Mouse (Mus musculus): ENCODE results near the gene Scyl1. TPM values are rescaled to one million over a fixed set of nuclear protein-coding genes. Genes with fewer than 3 reads are reported as not detected.

Gene Scyl1
- polyA plus RNA-seq, 1 experiment from 2014 or later, result 69.2 TPM

DNA sequence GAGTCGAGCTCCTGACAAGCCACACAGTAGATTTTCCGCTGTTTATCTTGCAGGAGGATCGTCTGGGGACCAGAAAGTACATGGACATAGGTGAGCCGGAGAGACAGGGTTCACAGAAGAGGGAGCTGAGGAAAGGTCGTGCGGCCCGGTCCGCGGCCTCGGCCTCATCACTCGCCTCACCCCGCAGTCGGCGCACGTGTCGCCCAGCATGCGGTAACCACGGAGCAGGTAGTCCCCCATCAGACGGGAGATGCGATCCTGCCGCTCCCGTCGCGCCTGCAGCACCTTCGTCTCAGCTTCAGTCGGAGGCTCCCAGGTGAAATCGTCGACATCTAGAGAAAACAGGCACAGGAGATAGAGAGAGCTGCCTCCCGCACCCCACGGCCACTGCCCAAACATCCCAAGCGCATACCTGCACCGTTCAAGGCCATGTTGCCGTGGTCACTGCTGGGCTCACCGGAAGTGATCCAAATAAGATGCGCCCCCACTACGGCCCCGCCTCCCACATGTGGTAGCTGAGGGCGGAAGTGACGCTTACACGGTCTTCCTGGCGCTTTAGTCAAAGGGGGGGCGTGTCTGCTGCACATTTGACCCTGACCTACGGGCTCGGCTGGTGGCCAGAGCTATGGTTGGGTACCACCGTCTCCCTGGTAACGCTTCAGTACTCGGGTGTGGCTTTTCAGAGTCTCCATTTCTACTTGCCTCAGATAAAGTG is 39.8 kb downstream of the Scyl1 start:
- no peaks in the 10 kb centered on the region; the same call in 1 of the 2 replicates for H3K36me3 ChIP-seq (ENCODE audit: control insufficient read depth, insufficient read depth, low read length)
- DNase-seq (ENCODE audit: low spot score), result peak; percentile 96
- ATAC-seq (replicated peaks; ENCODE audit: low FRiP score, low TSS enrichment, low read depth), result peak; percentile 85
- peak overlapping the region; percentile 97 for H3K4me2 ChIP-seq (ENCODE audit: low read length)
- no peak overlapping the region for H3K27ac ChIP-seq (ENCODE audit: low read depth)
- no peaks in the 10 kb centered on the region for H3K9me3 ChIP-seq (ENCODE audit: control insufficient read depth, low read length)
- H3K4me1 ChIP-seq (replicated peaks; ENCODE audit: control insufficient read depth, insufficient read depth, low read length), result peaks cover 38% of the 10 kb centered on the region
- WGBS, result under 1% methylated on average over 47 of the region's 47 CpGs
- H3K27me3 ChIP-seq (replicated peaks; ENCODE audit: control insufficient read depth, insufficient read depth, low read length), result 0 out of 2 replicates have a peak, but pooled peaks cover 4% of the 10 kb centered on the region
- peak overlapping the region; percentile 84 for H3K4me3 ChIP-seq (ENCODE audit: low read depth, low read length)
- H3K9ac ChIP-seq (ENCODE audit: low read length), result peak overlapping the region; percentile 78

DNA sequence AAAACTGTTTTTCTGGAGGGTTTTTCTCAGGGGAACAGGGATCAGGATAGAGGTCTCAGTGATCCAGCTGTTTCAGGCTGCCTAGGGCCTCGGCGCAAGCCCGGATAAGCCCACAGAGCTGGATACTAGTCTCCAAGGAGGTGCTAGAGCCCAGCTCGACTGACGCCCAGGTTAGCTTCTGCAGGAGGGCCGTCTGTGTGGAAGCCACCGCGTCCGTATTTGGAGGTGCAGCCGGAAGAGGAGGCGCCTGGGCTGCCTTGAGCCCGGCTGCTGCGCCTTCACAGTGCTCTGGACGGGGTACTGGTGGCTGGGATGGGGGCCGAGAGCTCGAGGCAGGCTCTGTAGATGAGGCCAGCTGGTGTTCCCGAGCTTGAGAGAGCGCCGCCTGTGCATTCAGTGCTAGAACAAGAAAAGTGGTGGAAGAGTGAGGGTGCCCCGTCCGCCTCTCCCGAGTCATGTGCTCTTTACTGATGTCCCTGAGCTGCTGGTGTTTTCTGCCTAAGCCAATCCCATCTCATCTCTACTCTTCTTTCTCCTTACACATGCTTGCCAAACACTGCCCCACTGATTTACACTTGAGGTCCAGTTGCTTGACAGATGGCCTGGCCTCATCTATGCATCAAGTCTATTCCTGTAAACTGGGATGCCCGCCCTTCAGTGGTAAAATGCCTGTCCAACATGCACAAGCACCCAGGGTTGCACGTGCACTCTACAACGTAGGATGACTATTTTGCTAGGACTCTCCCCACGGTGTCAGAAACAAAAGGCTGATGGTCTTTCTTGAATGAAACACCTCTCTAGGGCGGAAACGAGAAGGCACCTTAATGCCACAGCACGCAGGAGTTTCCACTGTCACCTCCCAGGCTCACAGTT is 40.7 kb downstream of the Scyl1 start:
- Histone ChIP-seq H3K9ac (ENCODE audit: low read length) (peak overlapping the region; percentile 78), H3K36me3 (ENCODE audit: control insufficient read depth, insufficient read depth, low read length) (no peaks in the 10 kb centered on the region; the same call in 1 of the 2 replicates), H3K9me3 (ENCODE audit: control insufficient read depth, low read length) (no peaks in the 10 kb centered on the region), H3K27me3 (replicated peaks; ENCODE audit: control insufficient read depth, insufficient read depth, low read length) (no peaks in the 10 kb centered on the region), H3K4me3 (ENCODE audit: low read depth, low read length) (peak overlapping the region; percentile 84), H3K27ac (ENCODE audit: low read depth) (no peak overlapping the region), H3K4me1 (replicated peaks; ENCODE audit: control insufficient read depth, insufficient read depth, low read length) (peaks cover 42% of the 10 kb centered on the region), H3K4me2 (ENCODE audit: low read length) (peak overlapping the region; percentile 97)
- ATAC-seq (replicated peaks; ENCODE audit: low FRiP score, low TSS enrichment, low read depth) (no peak), DNase-seq (ENCODE audit: low spot score) (no peak)
- 74% methylated on average over 29 of the region's 29 CpGs for WGBS

DNA sequence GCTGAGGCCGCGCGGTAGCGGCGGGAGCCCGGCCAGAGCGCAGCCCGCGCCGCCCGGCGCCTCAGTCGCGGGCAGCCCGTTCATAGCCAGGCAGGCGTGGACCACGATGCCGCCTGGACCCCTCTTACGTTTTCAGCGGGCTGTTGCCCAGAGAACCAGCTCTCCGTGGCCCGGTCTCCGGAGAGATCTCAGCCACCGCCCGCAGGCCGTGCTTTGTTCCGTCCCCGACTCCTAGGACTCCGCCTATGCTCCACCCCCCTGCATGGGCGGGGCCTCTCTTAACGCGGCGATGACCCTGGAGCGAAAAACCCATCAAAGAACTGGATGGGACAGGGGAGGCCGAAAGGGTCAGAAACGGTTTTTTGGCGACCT is 41.8 kb downstream of the Scyl1 start, which contains the start of gene Fam89b:
Gene Fam89b (minus strand): TSS at position 210 of the 372 bp plus-strand sequence.
- Histone ChIP-seq H3K9ac (ENCODE audit: low read length) (peak within 1 kb of the TSS; percentile 99), H3K27ac (ENCODE audit: low read depth) (peak within 1 kb of the TSS; percentile 90), H3K27me3 (replicated peaks; ENCODE audit: control insufficient read depth, insufficient read depth, low read length) (no peaks in the 10 kb centered on the region), H3K4me3 (ENCODE audit: low read depth, low read length) (peak within 1 kb of the TSS; percentile 92), H3K36me3 (ENCODE audit: control insufficient read depth, insufficient read depth, low read length) (peaks cover 4% of the 10 kb centered on the region), H3K4me1 (replicated peaks; ENCODE audit: control insufficient read depth, insufficient read depth, low read length) (peaks cover 52% of the 10 kb centered on the region), H3K4me2 (ENCODE audit: low read length) (peak within 1 kb of the TSS; percentile 98), H3K9me3 (ENCODE audit: control insufficient read depth, low read length) (no peaks in the 10 kb centered on the region)
- peak; percentile 75 for ATAC-seq (replicated peaks; ENCODE audit: low FRiP score, low TSS enrichment, low read depth)
- WGBS, result 0% methylated on average over 37 of the region's 37 CpGs
- DNase-seq (ENCODE audit: low spot score), result peak; percentile 93

DNA sequence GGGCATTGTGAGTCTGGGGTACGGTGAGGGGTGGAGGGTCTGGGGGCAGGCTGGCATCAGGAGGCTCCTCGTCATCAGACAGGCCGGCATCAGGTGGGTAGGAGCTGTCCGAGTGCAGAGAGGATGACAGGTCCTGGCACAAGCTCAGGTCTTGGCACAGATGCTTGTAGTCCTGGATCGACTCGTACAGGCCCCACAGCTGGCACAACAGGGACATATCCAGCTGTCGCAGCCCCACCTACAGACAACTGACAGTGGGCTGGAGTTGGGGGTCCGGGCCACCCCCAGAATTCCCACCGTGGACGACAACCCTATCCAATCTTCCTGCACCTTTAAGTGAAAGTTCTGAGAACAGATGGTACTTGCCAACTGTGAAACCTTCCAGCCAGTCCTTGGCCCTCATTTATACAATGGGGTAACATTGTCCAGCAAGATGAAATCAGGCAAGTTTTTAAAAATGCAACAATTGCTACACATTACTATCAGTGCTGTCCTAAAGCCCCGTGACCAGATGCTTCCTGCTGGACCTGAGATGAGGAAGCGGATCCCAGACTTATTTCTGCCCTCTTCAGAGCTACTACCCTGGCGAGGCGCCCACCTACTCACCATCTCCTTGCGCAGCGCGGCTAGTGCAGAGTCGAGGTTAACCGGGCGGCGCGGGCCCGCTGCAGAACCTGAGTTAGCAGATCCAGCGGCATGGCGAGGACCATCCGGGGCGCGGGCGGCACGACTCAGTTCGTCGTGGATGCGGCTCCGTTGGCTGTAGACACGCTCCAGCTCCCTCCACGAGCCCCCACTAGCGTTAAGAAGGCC is 42.4 kb downstream of the Scyl1 start:
- ATAC-seq (replicated peaks; ENCODE audit: low FRiP score, low TSS enrichment, low read depth) (peak; percentile 13), DNase-seq (ENCODE audit: low spot score) (peak; percentile 81)
- peak overlapping the region; percentile 98 for H3K4me2 ChIP-seq (ENCODE audit: low read length)
- H3K27me3 ChIP-seq (replicated peaks; ENCODE audit: control insufficient read depth, insufficient read depth, low read length), result no peaks in the 10 kb centered on the region
- peaks cover 57% of the 10 kb centered on the region for H3K4me1 ChIP-seq (replicated peaks; ENCODE audit: control insufficient read depth, insufficient read depth, low read length)
- peak overlapping the region; percentile 90 for H3K27ac ChIP-seq (ENCODE audit: low read depth)
- peak overlapping the region; percentile 99 for H3K9ac ChIP-seq (ENCODE audit: low read length)
- peak overlapping the region; percentile 92 for H3K4me3 ChIP-seq (ENCODE audit: low read depth, low read length)
- H3K9me3 ChIP-seq (ENCODE audit: control insufficient read depth, low read length), result no peaks in the 10 kb centered on the region
- H3K36me3 ChIP-seq (ENCODE audit: control insufficient read depth, insufficient read depth, low read length), result peaks cover 10% of the 10 kb centered on the region
- 9% methylated on average over 37 of the region's 37 CpGs for WGBS

DNA sequence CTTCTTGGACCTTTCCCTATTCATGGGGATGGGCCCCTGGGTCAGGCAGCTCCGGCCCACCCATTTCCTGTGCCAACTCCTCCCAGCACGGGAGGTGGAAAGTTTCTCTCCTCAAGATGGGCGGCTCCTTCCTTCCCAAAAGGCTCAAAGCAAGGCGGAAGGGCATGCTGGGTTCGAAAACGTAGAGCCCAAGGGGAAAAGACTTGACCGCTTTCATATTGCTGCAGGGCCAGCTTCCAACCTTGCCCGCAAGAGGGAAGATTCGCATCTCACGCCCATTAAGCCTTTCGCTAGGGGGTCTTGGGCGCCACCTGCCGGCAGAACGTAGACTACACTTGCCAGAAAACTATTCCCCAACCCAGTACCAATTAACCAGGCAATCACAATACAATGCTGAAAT is 43.5 kb downstream of the Scyl1 start:
- H3K27me3 ChIP-seq (replicated peaks; ENCODE audit: control insufficient read depth, insufficient read depth, low read length), result no peaks in the 10 kb centered on the region
- DNase-seq (ENCODE audit: low spot score) (peak; percentile 99), ATAC-seq (replicated peaks; ENCODE audit: low FRiP score, low TSS enrichment, low read depth) (no peak)
- 2% methylated on average over 14 of the region's 14 CpGs for WGBS
- no peaks in the 10 kb centered on the region for H3K9me3 ChIP-seq (ENCODE audit: control insufficient read depth, low read length)
- H3K4me3 ChIP-seq (ENCODE audit: low read depth, low read length), result peak overlapping the region; percentile 92
- H3K9ac ChIP-seq (ENCODE audit: low read length), result peak overlapping the region; percentile 30; the same call in 1 of the 2 replicates
- H3K27ac ChIP-seq (ENCODE audit: low read depth), result no peak overlapping the region
- peak overlapping the region; percentile 98 for H3K4me2 ChIP-seq (ENCODE audit: low read length)
- peaks cover 12% of the 10 kb centered on the region for H3K36me3 ChIP-seq (ENCODE audit: control insufficient read depth, insufficient read depth, low read length)
- peaks cover 57% of the 10 kb centered on the region for H3K4me1 ChIP-seq (replicated peaks; ENCODE audit: control insufficient read depth, insufficient read depth, low read length)

DNA sequence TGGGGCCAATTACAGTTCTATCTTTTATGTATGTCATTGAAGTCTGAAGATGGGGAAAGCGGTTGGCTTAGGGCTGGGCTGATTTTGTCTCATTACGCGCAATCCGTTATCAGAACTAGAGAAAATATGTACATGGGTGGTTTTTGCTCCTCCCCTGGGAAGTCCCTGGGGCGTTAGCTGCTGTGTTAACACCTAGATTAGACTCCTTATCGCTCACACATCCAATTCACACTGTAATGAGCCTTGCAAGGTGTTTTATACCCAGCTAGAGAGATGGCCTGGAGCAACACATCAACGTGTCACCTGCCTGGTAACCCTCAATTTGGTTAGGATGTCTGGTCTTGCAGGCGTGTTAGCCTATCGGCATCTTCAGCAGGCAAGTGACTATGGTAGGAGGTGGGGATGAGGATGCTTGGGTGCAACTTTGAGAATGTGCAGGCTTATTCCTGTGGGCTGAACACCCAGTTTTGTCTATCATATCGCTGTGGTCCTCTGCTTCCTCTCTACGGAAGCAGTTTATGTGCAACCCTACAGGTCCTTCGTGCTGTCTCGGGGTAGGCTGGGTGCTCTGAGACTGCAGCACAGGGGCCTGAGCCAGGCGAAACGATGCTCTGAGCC is 44.1 kb downstream of the Scyl1 start:
- no peak for ATAC-seq (replicated peaks; ENCODE audit: low FRiP score, low TSS enrichment, low read depth)
- no peaks in the 10 kb centered on the region for H3K9me3 ChIP-seq (ENCODE audit: control insufficient read depth, low read length)
- peaks cover 18% of the 10 kb centered on the region for H3K36me3 ChIP-seq (ENCODE audit: control insufficient read depth, insufficient read depth, low read length)
- peaks cover 57% of the 10 kb centered on the region for H3K4me1 ChIP-seq (replicated peaks; ENCODE audit: control insufficient read depth, insufficient read depth, low read length)
- H3K27me3 ChIP-seq (replicated peaks; ENCODE audit: control insufficient read depth, insufficient read depth, low read length), result no peaks in the 10 kb centered on the region
- H3K4me3 ChIP-seq (ENCODE audit: low read depth, low read length), result peak overlapping the region; percentile 92
- DNase-seq (ENCODE audit: low spot score), result no peak
- H3K9ac ChIP-seq (ENCODE audit: low read length), result peak overlapping the region; percentile 30; the same call in 1 of the 2 replicates
- no peak overlapping the region for H3K27ac ChIP-seq (ENCODE audit: low read depth)
- WGBS, result 74% methylated on average over 15 of the region's 15 CpGs
- peak overlapping the region; percentile 98 for H3K4me2 ChIP-seq (ENCODE audit: low read length)

DNA sequence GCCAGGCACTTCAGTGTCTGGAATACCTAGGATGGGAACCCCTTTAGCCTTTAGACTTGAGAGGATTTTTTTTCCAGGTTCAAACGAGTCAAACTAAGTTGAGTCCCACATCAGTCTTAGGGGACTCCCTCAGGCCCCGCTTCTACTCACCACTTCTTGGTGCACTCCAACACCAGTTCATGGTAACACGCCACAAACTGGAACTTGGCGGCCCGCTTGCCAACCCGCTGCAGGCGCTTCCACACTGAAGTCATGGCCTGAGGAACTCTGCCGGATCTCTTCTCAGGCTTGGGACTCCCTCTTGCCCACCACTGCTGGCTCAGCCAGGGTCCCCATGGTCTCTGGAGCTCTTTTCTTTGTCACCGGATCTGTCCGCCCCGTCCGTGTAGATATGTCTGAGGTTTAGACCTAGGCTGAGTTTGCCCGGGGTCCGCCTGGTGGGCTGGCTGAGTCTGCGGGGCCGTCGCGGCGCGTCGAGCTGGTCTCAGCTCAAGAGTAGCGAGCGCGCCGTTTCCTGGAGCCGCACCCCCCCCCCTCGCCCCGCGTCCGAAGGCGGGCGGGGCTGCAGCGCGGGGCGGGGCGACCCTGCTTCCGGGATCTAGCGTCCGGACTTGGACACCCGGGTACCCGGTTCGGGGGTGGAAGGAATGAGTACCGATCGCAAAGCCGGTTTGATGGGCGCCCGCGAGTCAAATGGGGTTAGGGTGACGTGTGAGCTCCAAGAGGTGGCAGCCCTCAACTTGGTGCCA is 45.3 kb downstream of the Scyl1 start, which contains the start of gene Ehbp1l1:
Gene Ehbp1l1 (minus strand): TSS at position 551 of the 749 bp plus-strand sequence.
- Histone ChIP-seq H3K27me3 (replicated peaks; ENCODE audit: control insufficient read depth, insufficient read depth, low read length) (no peaks in the 10 kb centered on the region), H3K36me3 (ENCODE audit: control insufficient read depth, insufficient read depth, low read length) (peaks cover 30% of the 10 kb centered on the region), H3K4me2 (ENCODE audit: low read length) (peak within 1 kb of the TSS; percentile 98), H3K27ac (ENCODE audit: low read depth) (peak within 1 kb of the TSS; percentile 73), H3K4me1 (replicated peaks; ENCODE audit: control insufficient read depth, insufficient read depth, low read length) (peaks cover 55% of the 10 kb centered on the region), H3K4me3 (ENCODE audit: low read depth, low read length) (peak within 1 kb of the TSS; percentile 92), H3K9ac (ENCODE audit: low read length) (peak within 1 kb of the TSS; percentile 60), H3K9me3 (ENCODE audit: control insufficient read depth, low read length) (no peaks in the 10 kb centered on the region)
- DNase-seq (ENCODE audit: low spot score) (peak; percentile 84), ATAC-seq (replicated peaks; ENCODE audit: low FRiP score, low TSS enrichment, low read depth) (0 out of 2 replicates have a peak, but pooled peaks have one; percentile 12)
- WGBS, result 9% methylated on average over 49 of the region's 49 CpGs

Data from intestine, embryonic 14.5 days (tissue).